Mouse (Mus musculus): Measurements from ENCODE around the gene Col24a1.

GRCm38 (mm10) chr3:145491326-145491725 is 199.1 kb downstream of the Col24a1 start:
- TF ChIP-seq CTCF (conservative IDR thresholded peaks at IDR 0.05; ENCODE audit: low read length) (no peak), NANOG (IDR thresholded peaks at IDR 0.05; ENCODE audit: borderline replicate concordance, low read length) (no peak)
